Mouse (Mus musculus) lung, adult 2 months (tissue): ENCODE results near the gene Trim24.
"Not testable (repeated sequence)": the region's sequence is repeated elsewhere in the genome, so short reads cannot be mapped to it uniquely, and the experiment has no call there.

Experiments
- CTCF ChIP-seq: fragments of 200-500 bp; IDR thresholded peaks from 2 replicates; pipeline ENCODE4 v1.5.1; 2011; ENCODE audit warnings: mild to moderate bottlenecking, low read length, control low read depth; ENCODE audit not compliant: insufficient read depth
- POLR2A ChIP-seq: fragments of 200-500 bp; IDR thresholded peaks from 2 replicates; pipeline ENCODE4 v1.6.1; 2011; ENCODE audit warnings: low read depth, mild to moderate bottlenecking, control low read depth, low read length, borderline replicate concordance; ENCODE audit errors: extremely low read depth

GRCm38 (mm10) chr6:37844947-37845346 is 25.7 kb upstream of the Trim24 start:
- TF ChIP-seq CTCF, POLR2A: not testable (repeated sequence)
